Mouse (Mus musculus) gonadal fat pad, adult 2 months (tissue): Measurements from ENCODE around the gene Nap1l5. TPM values are rescaled to one million over a fixed set of nuclear protein-coding genes. Genes with fewer than 3 reads are reported as not detected.
"Not testable (repeated sequence)": the region's sequence is repeated elsewhere in the genome, so short reads cannot be mapped to it uniquely, and the experiment has no call there.

ENCODE experiments used
- DNase-seq: peaks from one replicate; pipeline ENCODE4 v3.0.0-alpha.2; 2012; ENCODE audit warnings: low read depth
- polyA plus RNA-seq: library from polyadenylated mRNA; depleted of rRNA; stranded (reverse); fragments of >200 nt; gene quantifications from 2 replicates; pipeline ENCODE4 v1.2.3, GENCODE M21; 2012

Gene Nap1l5
- polyA plus RNA-seq, 1 experiment = 0.88 TPM

DNA sequence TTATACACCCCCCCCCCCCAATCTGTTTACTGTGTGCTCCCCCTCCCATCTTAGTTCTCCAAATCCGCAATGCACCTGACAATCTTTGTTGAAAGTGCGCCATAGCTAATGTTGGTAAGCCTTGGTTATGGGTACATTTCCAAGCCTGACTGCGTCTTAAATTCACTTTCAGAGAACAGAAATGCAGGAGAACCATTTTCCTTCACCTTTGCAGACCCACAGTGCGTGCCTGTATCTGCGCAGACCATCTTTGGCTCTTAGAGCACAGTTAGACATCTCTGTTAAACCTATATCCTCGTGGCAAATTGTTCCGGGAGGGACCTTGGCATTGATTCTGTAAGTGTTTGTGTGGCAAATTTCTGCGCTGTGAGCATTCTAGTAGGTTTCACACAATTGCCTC, 460 bp upstream of the Nap1l5 start:
- DNase-seq = no peak

DNA sequence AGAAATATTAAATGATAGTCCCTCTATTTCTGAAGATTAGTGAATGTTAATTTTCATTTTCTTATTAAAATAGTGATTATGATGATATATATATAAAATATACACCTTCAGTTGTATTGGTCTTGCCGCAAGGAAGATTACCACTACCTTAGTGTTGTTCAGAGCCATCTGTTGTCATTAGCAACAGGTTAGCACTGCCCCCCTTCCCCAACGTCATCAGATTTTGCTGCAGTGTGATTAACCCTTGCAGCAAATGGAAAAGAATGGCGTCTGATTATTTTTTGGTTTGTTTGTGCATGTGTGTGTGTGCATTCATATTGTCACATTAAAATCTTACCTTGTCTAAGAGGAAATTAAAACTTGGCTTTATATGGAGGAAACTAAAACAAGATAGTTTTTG, 2.3 kb downstream of the Nap1l5 start:
- DNase-seq = no peak

DNA sequence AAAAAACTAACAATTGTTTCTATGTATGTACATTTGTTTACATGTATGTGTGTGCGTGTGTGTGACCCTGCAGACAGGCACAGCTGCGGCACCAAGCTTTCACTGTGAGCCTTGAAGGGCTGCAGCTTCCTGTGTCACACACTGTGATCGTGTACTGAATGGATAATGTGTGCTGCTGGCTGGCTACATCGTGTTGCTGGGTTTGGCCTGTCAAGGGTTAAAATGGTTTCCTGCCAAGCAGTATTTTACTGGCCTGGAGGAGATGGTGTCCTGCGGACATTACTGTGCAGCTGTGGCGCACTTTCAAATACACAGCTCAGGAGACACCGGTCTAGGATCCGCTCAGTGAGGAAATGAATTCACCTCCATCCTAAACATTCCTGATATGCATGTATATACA, 3.7 kb downstream of the Nap1l5 start:
- DNase-seq = no peak

DNA sequence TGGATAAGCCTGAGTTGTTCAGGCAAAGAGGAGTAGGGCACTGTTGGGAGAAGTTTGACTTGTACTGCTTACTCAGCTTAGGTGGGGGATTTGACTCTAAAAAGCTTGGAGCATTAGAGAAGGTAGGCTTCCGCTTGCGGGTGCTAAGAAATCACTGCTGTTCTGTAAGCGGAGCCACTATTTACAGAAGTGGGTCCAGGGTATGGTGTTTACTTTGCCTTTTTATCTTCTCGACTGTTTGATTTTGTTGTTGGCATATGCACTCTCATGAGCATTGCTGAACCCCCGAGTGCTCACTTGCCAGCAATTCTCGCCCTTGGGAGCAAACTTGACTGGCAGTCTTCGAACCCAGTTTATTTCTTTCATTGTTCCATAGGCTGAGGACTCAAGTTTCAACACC, 6.3 kb downstream of the Nap1l5 start:
- no peak for DNase-seq

DNA sequence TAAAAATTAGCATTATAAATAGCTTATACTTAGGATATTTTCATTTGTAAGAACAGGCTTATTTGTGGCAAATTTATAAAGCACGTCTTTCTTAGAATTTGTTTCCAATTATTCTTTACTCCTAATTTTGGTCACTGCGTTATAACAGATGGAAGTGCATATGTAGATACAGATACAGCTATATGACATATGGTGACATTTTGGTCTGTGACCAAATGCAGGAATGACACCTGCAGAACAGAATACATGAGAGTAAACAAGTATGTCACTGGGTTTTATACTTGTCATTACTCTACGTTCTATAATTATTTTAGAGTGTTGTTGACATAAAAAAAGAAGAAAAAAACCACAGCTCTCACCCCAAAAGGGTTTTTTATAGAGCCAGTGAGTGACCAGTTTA, 7.8 kb downstream of the Nap1l5 start:
- no peak for DNase-seq

DNA sequence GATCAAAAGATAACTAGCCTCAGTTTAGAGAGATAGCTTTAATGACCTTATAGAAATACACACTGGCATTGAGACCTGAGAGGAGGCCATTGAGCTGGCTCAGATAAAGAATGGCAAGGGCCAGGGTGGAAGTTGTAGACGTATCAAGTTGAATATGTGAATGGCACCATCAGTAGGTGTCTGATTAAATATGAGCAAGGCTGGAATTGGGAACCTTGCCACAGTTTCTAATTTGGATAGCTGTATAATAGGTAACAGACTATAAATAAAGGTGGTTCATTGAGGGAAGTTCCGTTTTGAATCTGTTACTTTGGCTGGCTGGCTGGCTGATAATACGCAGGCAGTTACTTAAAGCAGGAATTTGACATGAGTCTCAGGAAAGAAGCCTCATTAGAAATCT, 10.2 kb downstream of the Nap1l5 start:
- DNase-seq = no peak

DNA sequence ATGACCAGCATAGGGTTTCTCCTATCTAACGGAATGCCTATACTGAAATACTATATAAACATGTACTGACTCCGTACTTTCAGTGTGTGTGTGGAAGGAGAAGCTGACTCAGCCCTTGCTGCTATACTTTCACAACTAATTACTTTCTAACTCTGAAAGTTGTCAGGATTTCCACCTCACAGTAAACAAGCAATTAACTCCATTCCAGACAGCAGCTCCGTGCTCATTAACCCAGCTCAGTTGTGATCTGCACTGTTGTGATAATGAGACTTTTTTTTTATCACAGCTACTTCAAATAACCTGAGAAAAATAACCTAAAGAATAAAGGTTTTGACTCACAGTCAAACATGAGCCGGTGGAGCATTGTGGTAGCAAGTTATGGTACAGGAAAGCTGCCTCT, 11.9 kb downstream of the Nap1l5 start:
- DNase-seq = no peak

DNA sequence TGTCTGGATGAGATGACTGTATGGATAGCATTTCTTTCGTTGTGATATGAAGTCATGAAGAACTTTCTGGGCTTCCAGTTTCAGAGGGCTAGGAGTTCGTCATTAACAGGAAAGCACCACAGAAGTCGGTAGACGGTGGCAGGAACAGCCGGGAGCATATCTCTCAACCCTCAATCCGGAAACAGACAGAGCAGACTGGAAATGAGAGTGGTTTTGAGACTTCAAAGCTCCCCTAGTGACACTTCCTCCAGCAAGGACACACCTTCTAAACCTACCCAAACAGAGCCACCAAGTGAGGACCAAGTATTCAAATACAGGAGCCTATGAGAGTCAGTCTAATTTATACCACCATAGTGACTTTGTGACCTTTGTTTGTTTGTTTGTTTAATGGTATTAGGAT, 13.6 kb downstream of the Nap1l5 start:
- no peak for DNase-seq

DNA sequence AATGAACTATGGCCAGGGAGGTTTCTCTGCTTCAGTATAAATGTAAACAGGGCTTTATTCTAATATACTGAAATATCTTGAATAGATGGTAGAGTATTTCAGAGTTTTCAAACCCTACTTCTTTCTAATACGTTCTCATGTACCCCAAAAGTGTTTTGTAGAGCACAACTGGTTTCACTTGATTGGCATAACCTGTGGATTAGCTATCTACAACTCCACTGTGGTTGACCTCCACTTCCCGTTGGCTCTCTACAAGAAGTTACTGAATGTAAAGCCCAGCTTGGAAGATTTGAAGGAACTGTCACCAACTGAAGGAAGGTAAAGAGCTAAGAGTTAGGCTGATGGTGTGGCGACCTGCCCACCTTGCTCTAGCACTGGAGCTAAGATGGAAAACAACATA, 17.0 kb downstream of the Nap1l5 start:
- DNase-seq = no peak

DNA sequence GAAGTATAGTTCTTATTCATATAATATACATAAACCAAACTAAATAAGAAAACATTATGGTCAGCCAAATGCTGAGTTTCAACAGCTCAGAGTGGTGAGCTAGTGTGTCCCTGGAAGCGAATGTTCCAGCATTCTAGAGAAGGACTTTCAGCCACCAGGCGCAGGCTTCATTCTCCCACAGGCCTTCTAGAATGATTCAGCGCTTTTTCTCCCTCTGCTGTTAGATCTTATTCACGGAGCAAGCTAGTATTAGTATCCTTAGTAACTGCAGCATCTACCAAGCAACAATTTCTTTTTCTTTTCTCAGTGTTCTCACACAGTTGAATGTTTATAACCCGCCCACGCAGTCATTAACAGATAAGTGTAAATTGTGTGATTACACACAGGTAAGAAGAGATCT, 24.6 kb downstream of the Nap1l5 start:
- no peak for DNase-seq

DNA sequence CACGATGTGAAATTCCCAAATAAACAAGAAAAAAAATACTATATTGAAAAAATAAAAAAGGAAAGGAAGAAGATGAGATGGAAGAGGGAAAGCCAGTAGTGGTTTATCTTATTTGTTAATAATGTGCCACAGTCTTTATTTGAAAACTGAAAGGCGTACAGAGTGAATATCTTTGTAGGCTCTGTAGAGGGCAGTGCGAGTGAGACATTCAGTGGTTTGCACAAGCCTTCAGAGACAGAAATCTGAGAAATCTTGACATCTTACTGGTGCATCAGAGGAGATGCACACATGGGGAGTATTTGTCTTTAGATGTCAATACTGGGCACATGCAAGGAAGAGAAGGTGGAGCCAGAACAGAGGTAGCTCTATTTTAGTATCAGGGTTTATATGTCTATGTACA, 25.5 kb downstream of the Nap1l5 start:
- DNase-seq = no peak

DNA sequence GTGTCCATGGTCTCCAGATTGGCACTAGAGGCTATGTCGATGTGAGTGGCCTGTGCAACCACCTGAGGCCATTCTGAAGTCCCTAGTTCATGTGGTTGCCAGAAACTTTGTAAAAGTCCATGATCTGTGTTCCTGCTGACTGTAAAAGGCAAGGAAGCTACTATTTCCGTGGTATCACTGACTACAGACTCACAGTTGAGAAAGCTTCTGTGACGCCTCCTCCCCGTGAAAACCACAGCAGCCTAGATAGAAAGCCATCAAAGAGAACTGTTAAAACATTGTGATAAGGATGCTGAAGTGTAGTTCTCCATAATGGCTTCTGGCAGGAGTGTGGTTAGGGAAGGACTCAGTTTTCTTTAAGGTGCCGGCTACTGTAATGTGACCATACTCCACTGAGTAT, 26.0 kb downstream of the Nap1l5 start:
- DNase-seq = no peak

DNA sequence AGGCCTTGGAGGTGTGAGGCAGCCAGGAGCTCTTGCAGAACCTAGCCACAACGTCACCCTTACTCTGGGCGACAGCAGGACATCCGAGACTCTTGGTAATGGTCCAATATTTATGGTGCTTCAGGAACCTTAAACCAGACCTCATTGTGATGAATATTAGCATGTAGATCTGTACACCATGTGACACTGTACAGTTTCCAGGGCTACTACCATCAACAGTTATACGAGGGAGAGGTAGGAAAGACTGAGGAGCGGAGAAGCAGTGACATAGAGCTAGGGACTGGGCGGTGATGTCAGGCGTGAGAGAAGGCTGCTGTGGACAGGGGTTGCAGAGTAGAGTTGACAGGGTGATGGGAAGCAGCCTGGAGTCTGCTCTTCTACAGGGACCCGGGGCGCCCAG, 26.9 kb downstream of the Nap1l5 start:
- no peak for DNase-seq

DNA sequence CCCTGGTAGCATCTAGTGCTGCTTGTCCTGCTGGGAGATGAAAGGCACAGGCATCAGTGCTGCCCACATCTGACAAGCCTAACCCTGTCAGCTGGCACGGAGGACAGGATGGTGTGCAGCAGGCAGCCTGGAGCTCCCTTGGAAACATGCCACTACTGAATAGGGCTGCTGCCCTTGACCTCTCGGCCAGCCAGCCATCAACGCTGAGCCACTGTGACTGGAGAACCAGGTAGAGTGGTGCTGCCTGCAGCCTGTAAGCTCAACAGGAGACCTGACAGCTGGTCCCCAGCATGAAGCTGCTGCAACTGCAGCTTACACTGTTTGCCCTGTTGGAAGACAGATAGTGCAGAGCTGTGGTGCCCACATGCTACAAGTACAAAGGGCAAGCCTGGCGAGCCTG, 27.3 kb downstream of the Nap1l5 start:
- no peak for DNase-seq

DNA sequence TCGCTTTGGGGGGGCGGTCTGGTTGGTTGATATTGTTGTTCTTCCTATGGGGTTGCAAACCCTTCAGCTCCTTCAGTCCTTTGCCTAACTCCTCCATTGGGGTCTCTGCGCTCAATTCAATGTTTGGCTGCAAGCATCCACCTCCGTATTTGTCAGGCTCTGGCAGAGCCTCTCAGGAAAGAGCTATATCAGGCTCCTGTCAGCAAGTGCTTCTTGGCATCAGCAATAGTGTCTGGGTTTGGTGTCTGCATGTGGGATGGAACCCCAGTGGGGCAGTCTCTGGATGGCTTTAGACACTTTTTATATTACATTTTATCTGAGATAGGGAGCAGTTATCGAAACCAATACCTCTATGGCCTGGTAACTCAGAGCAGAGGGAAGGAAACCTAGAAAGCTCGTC, 39.0 kb downstream of the Nap1l5 start:
- DNase-seq = not testable (repeated sequence)

DNA sequence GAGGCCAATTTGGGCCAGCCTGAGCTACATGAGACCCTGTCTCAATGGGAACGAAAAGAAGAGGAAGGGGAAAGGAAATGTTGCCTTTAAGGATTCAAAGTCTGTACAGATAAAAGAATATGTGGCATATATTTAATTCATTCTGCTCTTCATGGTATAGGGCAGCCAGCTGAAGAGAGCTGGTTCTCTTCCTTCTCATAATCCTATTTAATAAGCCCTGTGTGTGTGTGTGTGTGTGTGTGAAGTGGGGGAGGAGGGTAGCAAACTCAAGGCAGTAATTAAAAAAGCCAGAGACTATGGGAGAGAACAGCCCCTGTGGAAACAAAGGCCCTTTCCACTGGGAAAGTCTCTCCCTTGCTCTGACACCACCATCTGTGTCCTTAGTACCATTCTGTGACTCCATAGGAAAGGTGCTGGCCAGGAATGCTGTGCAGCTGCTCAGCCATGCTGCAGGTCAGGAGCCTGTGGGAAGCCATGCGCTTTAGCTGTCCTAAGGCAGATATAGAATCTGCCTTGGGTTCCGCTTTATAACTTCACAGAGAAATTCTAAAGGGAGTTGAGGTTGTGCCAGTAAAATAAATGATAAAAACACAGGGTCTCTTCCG, 43.1 kb downstream of the Nap1l5 start:
- DNase-seq = no peak

DNA sequence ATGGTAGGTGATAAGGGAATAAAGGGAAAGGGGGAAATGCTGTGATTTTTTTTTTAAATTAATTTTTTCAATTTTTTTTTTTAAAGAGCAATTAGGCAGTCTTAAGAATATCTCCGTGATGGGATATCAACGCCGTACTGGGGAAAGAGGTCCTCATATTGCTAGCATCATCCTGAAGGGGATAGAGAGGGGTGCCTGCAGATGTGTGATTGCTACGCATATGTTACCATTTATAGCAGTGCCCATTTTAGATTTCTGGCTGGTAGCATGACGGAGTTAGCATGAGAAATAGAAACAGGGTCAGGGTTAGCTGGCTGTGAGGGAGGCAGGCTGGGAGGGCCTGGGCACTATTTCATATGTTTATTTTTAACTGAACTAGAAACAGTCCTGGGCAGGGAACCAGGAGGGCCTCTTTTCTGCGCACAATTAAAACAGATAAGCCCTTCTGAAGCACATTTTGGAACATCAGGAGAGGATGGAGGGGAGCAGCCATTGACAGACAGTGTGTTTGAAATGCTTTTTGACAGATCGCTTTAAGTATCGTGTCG, 44.4 kb downstream of the Nap1l5 start:
- DNase-seq = no peak

DNA sequence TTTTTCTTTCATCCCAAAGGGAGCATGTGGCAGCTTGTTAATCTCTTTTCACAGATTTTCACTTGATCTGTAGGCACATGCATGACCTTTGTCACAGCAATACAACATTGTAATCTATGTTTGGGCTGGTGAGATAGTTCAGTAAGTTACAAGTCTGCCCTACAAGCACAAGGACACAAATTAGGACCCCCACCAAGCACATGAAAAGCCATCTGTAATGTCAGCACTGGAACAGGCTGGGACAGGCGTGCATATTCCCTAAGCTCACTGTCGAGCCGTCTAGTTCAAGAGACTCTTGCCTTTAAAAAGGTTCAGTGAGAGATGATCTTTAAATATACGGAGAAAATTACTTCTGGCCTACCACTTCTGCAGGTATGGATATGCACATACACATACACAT, 47.4 kb downstream of the Nap1l5 start:
- no peak for DNase-seq

DNA sequence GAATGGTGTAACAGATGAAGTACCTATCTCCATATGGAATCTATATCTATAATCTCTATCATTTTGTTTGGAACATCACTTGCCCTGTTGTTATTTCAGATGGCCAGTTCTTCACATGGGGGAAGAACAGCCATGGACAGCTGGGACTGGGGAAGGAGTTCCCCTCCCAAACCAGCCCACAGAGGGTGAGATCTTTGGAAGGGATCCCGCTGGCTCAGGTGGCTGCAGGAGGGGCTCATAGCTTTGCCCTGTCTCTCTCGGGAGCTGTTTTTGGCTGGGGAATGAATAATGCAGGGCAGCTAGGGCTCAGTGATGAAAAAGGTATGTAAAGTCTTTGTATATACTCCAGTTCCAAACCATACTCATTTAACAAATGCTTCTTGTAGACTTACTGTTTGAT, 50.4 kb downstream of the Nap1l5 start:
- no peak for DNase-seq

DNA sequence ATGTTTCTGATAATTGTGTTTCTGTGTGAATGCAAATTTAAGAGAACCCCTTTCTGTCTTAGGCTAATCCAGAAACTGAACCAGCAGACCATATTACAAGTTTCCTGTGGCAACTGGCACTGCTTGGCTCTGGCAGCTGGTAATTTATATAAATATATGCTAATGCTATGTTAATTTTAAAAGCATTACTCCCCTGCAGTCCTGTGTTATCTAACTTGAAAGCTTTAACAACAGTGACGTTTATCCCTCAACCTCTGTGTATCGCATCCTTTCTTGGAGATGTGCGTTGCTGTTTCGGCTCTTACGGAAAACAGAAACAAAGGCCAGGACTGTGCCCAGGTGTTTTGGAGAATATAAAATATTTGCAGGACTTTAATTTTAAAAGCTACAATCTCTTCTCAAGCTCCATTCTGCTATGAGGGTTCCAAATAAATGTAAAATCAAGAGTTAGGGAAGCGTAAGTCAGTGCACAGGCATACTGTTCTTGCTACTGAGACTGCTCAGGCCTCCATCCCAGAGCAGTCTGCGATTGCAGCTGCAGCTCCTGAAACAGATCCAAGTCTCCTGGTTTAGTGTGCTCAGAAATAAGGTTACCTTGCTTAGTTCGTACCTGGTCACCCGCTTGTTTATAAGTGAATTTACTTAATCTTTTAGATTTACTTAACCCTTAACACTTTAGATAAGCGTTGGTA, 51.1 kb downstream of the Nap1l5 start:
- DNase-seq = no peak
